Mouse (Mus musculus): ENCODE data around the gene Diexf.
A peak's percentile ranks its signal among the peaks of the same experiment; 100 is the strongest.

DNA sequence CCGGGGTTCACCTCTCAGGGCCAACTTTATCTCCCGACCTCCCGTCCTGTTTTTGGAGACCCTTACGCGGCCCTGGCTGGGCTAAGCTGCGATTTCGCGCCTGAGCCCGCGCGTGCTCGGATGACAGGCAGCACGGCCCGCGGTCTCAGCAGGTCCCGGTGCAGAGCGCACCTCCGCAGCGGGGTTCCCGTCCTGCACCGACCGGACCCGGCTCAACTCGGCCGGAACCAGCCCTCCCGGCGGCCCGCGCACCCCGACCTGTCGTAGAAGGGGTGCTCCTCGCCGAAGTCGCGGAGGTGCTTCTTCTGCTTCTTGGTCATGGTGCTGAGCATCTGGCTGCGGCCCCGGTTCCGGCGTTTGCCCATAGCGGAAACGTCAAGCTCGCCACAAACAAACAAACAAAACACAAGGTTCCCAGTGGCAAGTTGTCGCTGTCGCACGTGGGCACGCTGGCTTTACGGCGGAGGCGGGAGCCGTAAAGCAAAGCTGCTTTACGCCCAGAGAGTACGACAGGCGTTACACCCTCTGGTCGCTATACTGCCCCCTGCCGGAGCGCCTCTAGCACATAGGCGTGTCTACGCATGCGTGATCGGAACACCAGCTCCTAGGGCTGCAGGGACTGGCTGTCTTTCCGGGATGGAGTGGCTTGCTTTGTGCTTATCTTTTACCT is at the start of gene Diexf:
- peak; percentile 98 for TF ChIP-seq CTCF (IDR thresholded peaks at IDR 0.05; ENCODE audit: low read depth)
- no peak for TF ChIP-seq EP300 (optimal IDR thresholded peaks at IDR 0.05)

Data from stomach, postnatal 0 days (tissue).